Mouse (Mus musculus) G1E (cell line): ENCODE measurements at regions not wholly inside any gene's neighbourhood (a gene's known extent, or its start where the extent isn't known, plus 50 kb on each side); places are given as distances from the start of the nearest gene placed in this dataset.

Experiments used
- ATAC-seq: 2 replicates; pipeline ENCODE4 v1.8.0; 2016; ENCODE audit warnings: mild to moderate bottlenecking; ENCODE audit not compliant: insufficient number of reproducible peaks, poor library complexity, low FRiP score, severe bottlenecking; ENCODE audit errors: extremely low read depth
- DNase-seq: peaks from one replicate; pipeline ENCODE4 v3.0.0; 2012; ENCODE audit warnings: low spot score
- H3K27me3 ChIP-seq: 2 replicates; pipeline ENCODE4 v1.6.1; 2012; ENCODE audit warnings: mild to moderate bottlenecking, low read length, inconsistent platforms; ENCODE audit not compliant: insufficient read depth
- H3K36me3 ChIP-seq: replicated peaks from 2 replicates; pipeline ENCODE3; 2012; ENCODE audit warnings: mild to moderate bottlenecking, inconsistent platforms
- H3K4me1 ChIP-seq: 2 replicates; pipeline ENCODE4 v1.6.1; 2012; ENCODE audit warnings: low read depth, low read length, inconsistent platforms, mixed read lengths; ENCODE audit not compliant: insufficient read depth
- H3K4me3 ChIP-seq: 2 replicates; pipeline ENCODE4 v1.5.1; 2012; ENCODE audit warnings: low read depth, mild to moderate bottlenecking, inconsistent platforms, low read length, moderate library complexity, mixed read lengths
- H3K9me3 ChIP-seq: replicated peaks from 2 replicates; pipeline ENCODE4 v1.6.1; 2012; ENCODE audit warnings: inconsistent platforms
- CTCF ChIP-seq: IDR thresholded peaks from 2 replicates; pipeline ENCODE4 v1.5.1; 2012; ENCODE audit warnings: low read depth, low read length, inconsistent platforms, mixed read lengths
- GATA1 ChIP-seq: IDR thresholded peaks from 2 replicates; pipeline ENCODE4 v1.6.1; 2012; ENCODE audit warnings: borderline replicate concordance, low read length, inconsistent platforms, mixed read lengths
- GATA2 ChIP-seq: IDR thresholded peaks from 2 replicates; pipeline ENCODE4 v1.6.1; 2012; ENCODE audit warnings: low read depth, low read length, inconsistent platforms, borderline replicate concordance
- POLR2AphosphoS5 ChIP-seq: IDR thresholded peaks from 2 replicates; pipeline ENCODE4 v1.6.1; 2012; ENCODE audit warnings: low read depth, low read length, inconsistent platforms; ENCODE audit not compliant: insufficient replicate concordance
- TAL1 ChIP-seq: conservative IDR thresholded peaks from 2 replicates; pipeline ENCODE4 v1.6.1; 2012; ENCODE audit warnings: low read depth, low read length, inconsistent platforms, mixed read lengths

DNA sequence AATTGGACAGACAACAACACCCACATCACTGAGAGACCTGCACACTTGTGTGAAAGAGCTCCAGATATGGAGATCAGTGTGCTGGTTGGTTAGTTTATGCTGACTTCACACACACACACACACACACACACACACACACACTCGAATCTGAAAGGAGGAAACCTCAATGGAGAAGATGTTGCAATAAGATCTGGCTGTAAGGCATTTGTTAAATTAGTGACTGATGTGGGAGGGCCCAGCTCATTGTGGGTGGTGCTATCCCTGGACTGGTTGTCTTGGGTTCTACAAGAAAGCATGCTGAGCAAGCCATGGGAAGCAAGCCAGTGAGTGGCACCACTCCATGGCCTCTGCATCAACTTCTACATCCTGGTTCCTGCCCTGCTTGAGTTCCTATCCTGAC is 216.8 kb upstream of the Prok2 start:
- Histone ChIP-seq H3K27me3 (no peaks in the 10 kb centered on the region), H3K4me1 (no peaks in the 10 kb centered on the region), H3K4me3 (no peak overlapping the region), H3K36me3 (no peaks in the 10 kb centered on the region), H3K9me3 (peaks cover 64% of the 10 kb centered on the region)
- DNase-seq (no peak), ATAC-seq (no peak)
- no peak for TF ChIP-seq POLR2AphosphoS5

GRCm38 (mm10) chr6:99940118-99940517 is 213.9 kb upstream of the Prok2 start:
- DNase-seq (no peak), ATAC-seq (no peak)
- Histone ChIP-seq H3K4me3 (no peak overlapping the region), H3K36me3 (no peaks in the 10 kb centered on the region), H3K4me1 (no peaks in the 10 kb centered on the region), H3K27me3 (no peaks in the 10 kb centered on the region), H3K9me3 (peaks cover 52% of the 10 kb centered on the region)
- TF ChIP-seq GATA2, result no peak
- TF ChIP-seq POLR2AphosphoS5, result no peak
- TF ChIP-seq TAL1, result no peak
- no peak for TF ChIP-seq GATA1
- no peak for TF ChIP-seq CTCF

DNA sequence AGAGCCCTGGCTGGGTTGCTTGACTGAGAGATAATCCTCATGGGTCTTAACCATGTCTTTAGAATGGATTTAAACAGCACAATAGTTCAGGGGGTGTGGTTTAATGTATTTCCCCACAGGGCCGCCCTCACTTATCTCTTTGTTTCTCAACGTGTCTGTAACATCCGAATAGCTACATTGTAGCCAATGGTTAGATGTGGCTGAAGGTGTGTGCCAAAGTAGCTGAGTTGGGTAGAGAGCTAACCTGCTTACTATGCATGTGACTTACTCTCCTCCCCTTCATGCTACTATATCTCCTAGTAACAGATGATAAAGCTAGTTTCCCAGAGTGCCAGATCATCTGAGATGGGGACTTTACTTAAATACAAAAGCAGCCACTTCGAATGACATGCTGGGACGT is 213.2 kb upstream of the Prok2 start:
- ATAC-seq (no peak), DNase-seq (no peak)
- Histone ChIP-seq H3K9me3 (peaks cover 53% of the 10 kb centered on the region), H3K36me3 (no peaks in the 10 kb centered on the region), H3K27me3 (no peaks in the 10 kb centered on the region), H3K4me1 (no peaks in the 10 kb centered on the region), H3K4me3 (no peak overlapping the region)
- TF ChIP-seq TAL1 (no peak), POLR2AphosphoS5 (no peak), CTCF (no peak)

- H3K9me3 ChIP-seq, result peaks cover 57% of the 10 kb centered on the region
- no peak overlapping the region for H3K4me3 ChIP-seq
- H3K27me3 ChIP-seq, result no peaks in the 10 kb centered on the region
- H3K4me1 ChIP-seq, result no peaks in the 10 kb centered on the region
- TF ChIP-seq TAL1, result no peak
- no peak for TF ChIP-seq GATA1
- TF ChIP-seq POLR2AphosphoS5, result no peak
- no peak for TF ChIP-seq GATA2
- no peak for TF ChIP-seq CTCF
- DNase-seq (no peak), ATAC-seq (no peak)
- no peaks in the 10 kb centered on the region for H3K36me3 ChIP-seq
Observed at GRCm38 (mm10) chr6:99938949-99939348, 212.8 kb upstream of the Prok2 start.

DNA sequence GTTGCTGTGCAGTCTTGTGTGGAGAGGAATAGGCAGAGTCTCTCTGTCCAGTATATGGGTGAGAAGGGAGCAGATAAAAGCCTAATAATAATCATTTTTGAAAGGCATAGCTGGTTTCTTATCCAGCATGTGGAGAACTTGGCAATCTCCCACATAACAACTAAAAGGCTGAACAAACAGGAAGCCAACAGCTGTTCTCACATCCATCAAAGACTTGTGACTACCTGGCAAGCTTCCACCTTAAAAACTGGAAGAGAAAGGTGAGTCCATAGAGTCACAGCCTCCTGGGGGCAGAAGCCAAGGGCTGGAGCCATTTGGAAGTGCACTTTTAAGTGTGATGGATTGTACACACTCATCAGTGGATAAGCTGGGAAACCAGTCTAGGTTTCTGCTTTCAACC is 210.5 kb upstream of the Prok2 start:
- no peak for DNase-seq
- H3K4me1 ChIP-seq, result no peaks in the 10 kb centered on the region
- peaks cover 68% of the 10 kb centered on the region for H3K9me3 ChIP-seq
- no peak overlapping the region for H3K4me3 ChIP-seq
- H3K27me3 ChIP-seq, result no peaks in the 10 kb centered on the region
- ATAC-seq, result no peak
- TF ChIP-seq TAL1, result no peak
- TF ChIP-seq CTCF, result no peak
- TF ChIP-seq GATA1, result no peak
- TF ChIP-seq POLR2AphosphoS5, result no peak
- H3K36me3 ChIP-seq, result no peaks in the 10 kb centered on the region

- H3K27me3 ChIP-seq, result no peaks in the 10 kb centered on the region
- H3K4me1 ChIP-seq, result no peaks in the 10 kb centered on the region
- H3K4me3 ChIP-seq, result no peak overlapping the region
- ATAC-seq (no peak), DNase-seq (no peak)
- H3K9me3 ChIP-seq, result peaks cover 67% of the 10 kb centered on the region
- no peaks in the 10 kb centered on the region for H3K36me3 ChIP-seq
- no peak for TF ChIP-seq GATA1
- no peak for TF ChIP-seq POLR2AphosphoS5
- no peak for TF ChIP-seq TAL1
- no peak for TF ChIP-seq GATA2
- no peak for TF ChIP-seq CTCF
Observed at GRCm38 (mm10) chr6:99935373-99935772, 209.2 kb upstream of the Prok2 start.

- TF ChIP-seq GATA2 (no peak), POLR2AphosphoS5 (no peak), CTCF (no peak), GATA1 (no peak), TAL1 (no peak)
- Histone ChIP-seq H3K9me3 (peaks cover 66% of the 10 kb centered on the region), H3K4me1 (no peaks in the 10 kb centered on the region), H3K27me3 (no peaks in the 10 kb centered on the region), H3K4me3 (no peak overlapping the region), H3K36me3 (no peaks in the 10 kb centered on the region)
- ATAC-seq (no peak), DNase-seq (no peak)
Observed at GRCm38 (mm10) chr6:99934394-99934793, 208.2 kb upstream of the Prok2 start.
